Mouse (Mus musculus) retina, postnatal 7 days (tissue): ENCODE results near the gene Alg1.
"Not testable (repeated sequence)": the region's sequence is repeated elsewhere in the genome, so short reads cannot be mapped to it uniquely, and the experiment has no call there.

Experiments
- DNase-seq: peaks from one replicate; pipeline ENCODE4 v3.0.0-alpha.2; 2012; ENCODE audit warnings: low read depth, low spot score

Gene Alg1

DNA sequence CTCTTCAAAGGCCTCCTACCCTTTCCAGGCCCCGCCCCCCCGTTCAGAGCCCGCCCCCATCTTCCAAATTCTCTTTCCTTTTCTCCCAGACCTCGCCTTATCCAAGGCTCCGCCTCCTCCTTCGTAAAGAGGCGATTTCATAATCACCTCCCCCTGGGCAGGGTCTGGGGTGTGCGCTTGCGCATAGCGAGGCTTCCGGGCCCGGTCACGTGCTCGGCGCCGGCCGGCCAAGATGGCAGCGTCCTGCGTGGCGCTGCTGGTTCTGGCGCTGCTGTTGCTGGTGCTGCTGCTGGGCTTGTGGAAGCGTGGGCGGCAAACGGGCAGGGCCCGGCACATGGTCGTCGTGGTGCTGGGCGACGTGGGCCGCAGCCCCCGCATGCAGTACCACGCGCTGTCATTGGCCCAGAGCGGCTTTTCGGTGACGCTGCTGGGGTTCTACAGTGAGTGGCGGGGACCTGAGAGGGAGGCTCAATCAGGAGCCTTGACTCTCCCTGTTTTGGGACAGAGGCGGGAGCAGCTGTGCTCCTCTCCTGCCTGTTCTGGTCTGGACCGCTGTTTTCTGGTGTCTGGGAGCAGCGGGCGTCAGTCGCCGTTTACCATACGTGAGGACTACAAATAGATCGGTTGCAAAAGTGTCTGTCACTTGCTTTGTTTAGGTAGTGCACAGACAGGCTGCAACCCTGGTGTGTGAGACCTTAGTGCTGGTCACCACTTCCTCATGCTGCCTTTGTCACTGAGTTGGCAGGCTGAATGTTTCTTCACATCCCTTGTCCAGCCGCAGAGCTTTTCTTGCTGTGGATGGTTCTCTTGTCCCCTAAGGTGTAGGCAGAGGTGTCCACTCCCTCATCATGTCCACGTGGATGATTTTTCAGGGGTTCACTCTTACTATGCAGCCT lies at the start of gene Alg1:
Gene Alg1, plus strand, starts transcription at position 204 of the 896 bp plus-strand sequence.
- DNase-seq, result peak; percentile 84

DNA sequence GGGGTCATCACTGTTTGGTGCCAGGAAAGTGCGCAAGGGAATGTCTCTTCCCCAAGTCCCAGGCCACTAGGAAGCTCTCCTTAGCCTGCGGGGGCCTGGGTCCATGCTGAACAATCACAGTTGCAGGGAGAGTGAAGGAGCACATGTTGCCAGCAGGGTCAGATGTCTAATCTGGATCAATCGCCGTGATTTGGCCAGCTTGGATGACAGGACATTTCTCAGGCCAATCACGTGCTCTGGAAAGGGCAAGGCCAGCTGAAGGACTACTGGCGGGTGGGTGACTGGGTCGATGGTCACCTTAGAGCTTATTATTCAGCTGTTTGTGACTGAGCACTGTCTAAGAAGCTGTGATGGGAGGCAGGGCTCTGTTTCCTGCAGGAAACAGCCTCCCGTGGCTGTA lies 49.3 kb upstream of the Alg1 start:
- no peak for DNase-seq

DNA sequence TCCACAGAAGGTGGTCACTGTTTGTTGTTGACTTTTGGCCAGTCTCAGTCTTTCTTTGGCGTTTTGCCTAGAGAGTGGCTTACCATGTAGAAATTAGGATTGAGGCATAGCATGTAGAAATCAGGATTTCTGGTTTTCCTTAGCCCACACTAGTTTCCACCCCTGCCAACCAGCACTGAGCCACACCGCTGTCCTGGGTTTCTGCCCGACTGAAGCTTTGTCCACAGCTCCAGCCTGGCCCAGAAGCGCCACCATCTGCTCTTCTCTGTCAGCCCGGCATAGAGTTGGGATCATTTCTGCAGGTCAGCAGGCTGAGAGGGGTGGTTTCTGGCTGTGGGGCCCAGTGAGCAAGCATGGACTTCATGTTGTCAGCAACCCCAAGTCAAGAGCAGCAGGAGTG lies 48.5 kb upstream of the Alg1 start:
- DNase-seq, result no peak

DNA sequence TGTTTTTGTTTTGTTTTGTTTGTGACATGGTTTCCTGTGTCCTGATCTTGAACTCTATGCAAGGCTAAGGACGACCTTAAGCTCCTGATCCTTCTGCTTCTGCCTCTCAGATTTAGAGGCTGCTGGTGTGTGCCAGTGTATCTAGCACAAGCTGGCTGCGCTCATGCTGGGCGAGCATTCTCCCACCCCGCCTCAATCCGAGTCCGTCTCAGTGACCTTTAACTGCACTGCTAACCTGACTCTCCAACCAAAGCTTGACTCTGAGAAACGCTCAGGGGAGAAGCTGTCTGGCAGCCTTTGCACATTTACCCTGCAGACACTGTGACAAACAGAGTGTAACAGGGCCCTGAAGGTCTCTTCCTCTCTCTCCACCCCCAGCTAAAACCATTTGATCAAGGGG lies 47.7 kb upstream of the Alg1 start:
- DNase-seq, result no peak

DNA sequence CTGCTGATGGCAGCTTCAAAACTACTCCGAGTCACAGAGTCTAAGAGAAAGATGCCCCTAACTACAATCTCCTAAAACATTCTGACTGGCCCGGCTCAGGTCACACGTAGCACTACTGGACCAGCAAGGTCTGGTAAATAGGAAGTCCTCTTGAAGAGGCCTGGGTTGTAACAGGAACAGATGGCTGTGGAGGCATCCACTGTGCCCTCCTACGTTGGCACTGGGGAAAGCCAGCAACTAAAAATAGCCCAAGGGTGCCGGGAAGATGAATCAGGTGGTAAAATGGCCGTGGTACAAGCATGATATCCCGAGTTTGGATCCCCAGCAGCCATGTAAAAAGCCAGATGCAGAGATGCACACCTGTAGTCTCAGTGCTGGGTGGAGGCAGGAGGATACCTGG lies 47.2 kb upstream of the Alg1 start:
- no peak for DNase-seq

DNA sequence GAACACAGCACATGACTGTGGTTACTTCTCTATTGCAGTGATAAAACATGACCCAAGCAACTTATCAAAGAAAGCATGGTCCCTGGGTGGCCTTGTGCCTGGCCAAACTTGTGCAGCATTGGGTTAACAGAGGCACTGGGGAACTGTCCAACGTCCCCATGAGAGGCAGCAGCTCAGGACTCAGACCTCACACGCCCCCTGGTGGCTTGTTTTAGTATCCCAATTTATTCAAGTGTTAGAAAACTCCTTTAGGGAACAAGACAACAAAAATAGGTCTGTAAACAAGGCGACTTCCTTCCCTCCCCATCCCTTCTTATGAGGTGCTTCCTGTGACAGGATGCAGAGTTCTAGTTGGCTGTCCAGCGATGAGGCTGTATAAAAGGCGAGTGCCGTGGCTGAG lies 38.3 kb upstream of the Alg1 start:
- peak; percentile 29 for DNase-seq

DNA sequence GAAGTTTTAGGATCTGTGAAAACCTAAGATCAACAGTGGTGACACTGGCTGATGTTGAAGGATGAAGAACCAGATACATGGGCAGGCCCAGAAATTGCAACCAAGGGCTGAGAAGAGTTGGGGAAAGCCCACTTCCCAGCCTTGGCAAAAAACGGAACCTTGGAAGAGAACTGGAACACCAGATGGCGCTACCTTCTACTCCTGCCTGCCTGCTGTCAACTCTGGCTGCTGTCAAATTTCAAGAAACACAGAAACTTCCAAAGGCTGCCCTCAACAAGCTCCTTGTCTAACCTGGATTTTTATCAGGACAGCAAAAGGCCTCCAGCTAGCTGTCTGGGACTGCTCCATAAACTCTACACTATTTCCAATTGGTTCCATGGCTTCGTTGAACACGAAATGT lies 30.7 kb upstream of the Alg1 start:
- no peak for DNase-seq

DNA sequence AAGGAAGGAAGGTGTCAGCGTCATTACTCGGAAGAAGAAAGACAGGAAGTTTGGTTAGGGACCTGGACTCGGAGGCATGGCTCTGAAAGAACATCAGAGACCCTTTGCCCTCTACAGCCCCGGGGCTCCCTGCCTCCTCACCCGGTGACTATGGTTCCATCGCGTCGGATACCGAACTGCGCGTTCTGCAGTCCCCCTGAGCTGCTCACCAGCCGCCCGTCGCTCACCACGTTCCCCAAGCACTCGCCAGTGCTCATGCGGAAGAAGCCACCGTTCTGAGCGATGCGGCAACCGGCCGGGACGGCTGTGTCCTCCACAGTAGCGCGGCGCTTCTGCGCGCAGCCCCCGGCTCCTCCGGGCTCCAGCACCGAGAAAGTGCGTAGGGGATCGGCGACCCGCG lies 30.2 kb upstream of the Alg1 start:
- DNase-seq, result no peak

DNA sequence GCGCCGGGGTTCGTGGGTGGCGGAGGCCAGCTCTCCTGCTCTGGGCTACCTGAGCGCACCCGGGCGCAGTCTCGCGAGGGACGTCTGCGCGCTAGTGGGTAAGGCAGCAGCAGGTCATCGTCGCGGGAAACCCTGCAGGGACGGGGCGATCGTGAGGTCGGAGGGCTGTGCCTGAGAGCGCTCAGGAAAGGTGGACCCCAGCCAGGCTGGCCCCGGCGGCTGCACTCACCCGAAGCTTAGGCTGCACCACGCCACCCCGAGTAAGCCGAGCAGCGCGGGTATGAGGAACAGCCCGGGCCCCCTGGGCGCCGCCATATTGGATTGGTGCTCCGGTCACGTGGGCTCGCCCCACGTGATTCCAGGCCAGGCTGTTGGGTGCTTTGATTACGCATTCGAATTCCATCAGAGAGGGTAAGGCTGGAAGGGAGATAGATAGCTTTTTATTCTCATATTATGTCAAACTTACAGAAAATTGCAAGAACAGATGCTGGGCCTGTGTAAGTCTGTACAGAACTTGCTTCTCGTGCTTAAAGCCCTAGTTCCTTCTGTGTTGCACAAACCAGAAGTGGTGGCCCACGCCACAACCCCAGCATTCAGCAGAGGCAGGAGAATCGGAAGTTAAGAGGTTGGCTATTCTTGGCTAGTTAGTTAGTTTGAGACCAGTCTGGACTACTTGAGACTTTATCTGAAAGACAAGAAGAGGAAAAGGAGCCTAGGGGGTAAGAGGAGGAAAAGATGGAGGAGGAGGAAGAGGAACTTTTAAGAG lies 29.6 kb upstream of the Alg1 start, which contains the start of gene Nagpa:
Gene Nagpa, minus strand, starts transcription at position 345 of the 766 bp plus-strand sequence.
- DNase-seq, result peak; percentile 76

DNA sequence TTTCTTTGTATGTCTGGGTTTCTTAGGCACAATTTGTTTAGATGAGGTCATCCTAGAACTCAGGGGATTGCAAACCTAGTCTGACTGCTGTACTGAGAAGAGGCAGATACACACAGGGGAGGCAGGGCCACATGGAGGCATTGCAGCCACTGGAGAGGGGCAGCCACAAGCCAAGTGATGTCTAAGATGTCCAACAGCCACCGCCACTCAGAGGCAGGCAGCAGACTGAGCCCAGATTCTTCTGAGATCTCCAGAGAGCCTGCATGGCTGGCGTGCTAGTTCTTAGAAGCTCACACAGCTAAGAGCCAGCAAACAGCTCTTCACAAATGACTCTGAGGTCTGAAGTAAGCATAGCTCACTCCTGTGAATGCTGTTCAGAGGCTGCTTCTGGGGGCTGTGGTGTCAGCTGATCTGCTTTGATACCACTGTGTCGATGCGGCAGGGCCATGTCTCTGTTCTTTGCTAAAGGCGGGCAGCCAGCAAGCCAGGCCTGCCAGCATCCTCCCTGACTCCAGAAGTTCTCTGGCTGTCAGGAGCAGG lies 27.9 kb upstream of the Alg1 start:
- DNase-seq, result no peak

DNA sequence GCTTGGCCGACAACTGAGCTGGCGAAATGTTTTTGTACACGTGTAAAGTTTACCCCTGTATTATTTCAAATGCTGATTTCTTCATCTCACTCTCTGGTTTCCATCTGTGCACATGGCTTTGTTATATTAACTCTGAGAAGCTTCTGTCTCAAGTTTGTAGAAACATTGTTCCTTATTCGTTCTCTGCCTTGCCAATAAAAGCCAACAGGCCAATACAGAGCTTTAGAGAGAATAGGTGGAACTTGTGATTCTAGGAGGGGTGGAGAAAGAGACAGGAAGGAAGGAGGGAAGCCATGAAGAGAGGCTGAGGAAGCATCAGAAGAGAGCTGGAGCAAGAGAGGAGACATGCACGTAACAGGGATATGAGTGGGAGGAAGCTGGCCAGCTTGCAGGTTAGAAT lies 27.4 kb upstream of the Alg1 start:
- no peak for DNase-seq

DNA sequence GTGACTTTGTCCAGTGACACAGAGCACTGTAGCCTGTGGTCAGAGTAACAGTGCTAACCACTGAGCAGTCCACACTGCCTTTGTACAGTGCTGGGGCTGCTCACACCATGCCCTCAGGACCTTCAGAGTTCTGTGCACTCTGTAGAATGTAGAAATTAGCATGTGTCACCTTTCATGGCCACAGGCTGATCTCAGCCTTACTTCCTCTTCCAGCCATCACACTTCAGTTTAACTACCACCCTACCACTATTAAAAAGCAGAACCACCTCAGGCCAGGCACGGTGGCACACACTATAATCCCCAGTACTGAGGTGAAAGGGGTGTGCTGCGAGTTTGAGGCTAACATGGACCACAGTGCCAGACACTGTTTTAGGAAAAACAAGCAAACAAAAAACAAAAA lies 23.1 kb upstream of the Alg1 start:
- DNase-seq, result no peak

DNA sequence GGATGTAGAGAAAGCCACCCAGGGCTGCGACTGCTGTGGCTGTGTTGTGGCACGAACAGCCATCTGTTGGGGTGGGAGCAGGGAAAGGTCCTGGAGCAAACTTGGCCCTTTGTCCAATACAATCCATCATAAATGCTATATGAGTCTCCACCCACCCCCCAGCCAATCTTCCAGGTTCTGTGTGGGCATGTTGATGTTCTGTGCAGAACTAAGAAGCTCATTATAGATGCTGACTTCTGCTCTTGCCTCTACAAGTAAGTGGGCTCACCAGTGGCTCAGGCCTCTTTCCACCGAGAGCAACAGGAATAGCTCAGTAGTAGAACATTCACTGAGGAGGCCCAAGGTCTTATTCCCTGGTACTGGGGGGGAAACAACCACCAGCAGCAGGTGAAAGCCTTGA lies 21.3 kb upstream of the Alg1 start:
- no peak for DNase-seq

DNA sequence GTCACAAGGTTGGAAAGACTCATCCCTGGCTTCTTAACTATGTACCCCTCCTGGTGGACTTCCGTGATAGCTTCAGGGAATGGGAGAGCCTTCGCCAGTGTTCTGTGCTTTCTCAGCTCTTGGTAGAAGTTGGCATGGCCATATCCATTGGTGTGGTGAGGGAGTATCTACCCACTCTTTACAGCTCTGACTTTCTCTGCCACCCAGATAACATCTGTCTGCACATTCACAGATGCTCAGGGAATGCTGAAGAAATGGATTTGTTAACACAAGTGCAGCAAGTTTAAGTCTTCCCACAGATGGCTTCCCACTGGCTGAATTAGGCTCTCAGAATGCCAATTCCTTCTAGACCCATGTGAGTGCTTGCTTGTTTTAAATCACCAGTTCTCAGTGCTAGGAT lies 19.3 kb upstream of the Alg1 start:
- no peak for DNase-seq

DNA sequence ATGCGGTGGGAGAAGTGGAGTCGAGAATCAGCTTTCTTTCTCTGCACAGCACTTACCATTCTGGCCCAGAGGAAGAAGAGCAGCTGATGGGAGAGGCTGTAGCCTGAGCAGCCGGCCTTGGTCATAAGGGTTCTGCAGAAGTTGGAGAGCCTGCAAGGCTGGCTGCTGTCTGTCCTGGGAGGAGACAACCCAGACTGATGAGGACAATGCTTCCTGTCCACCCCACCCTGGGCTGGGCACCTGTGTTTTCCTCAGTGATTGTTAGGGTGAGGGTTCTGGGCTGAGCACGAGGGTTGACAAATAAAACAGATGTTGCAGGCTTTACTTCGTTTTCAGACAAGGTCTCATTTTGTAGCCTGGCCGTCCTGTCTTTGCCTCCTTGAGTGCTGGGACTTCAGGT lies 16.7 kb upstream of the Alg1 start:
- no peak for DNase-seq

DNA sequence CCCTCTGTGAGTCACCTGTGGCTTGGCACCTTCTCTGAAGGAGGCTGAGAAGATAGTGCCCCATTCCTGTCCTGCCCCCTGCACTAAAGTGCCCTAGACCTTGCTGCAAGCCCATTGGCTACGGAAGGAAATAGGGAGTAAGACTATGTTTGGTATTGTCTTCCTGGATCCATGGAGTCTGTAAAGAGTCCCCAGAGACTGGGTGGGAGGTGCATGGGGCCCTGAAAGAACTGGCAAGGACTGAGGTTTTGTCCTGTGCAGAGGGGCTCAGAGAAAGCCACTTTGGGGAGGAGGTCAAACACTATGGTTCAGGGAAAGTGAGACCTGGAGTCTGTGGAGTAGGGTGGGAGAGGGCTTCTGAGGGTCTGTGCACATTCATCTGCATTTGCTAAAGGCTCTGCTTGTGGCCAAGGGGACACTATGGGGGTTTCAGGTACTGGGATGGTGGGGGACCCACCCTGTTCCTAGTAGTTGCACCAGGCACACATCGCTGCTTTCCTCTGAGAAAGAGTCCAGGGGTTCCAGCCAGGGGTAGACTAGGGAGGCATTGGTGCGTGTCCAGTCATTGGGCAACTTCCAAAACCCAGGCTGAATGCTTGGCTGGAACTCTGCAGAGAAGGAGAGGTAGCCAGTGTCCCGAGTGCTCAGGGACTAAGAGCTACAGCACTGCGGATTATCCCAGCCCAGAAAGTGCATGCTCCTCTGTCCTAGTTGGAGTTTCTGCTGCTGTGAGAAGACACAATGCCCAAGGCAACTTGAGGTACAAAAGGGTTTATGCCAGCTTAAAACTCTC lies 15.9 kb upstream of the Alg1 start:
- DNase-seq, result no peak

DNA sequence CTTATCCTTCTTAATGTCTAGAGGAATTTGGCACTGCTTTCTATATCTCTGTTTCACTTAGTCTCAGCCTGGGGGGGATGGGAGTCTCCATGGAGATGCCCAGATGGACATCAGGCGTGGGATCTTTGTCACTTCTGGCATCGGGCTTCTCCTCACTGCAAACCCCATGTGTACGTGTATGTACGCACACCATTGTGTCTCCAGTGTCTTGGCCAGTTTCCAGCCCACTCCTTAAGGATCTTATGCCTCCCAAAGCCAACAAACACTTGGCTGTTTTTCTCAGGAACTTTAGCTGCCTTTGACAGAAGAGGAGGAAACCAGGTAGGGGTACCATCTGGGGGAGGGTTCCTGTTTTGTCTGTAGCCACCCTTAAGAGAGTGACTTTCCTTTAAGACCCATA lies 12.0 kb upstream of the Alg1 start:
- no peak for DNase-seq

DNA sequence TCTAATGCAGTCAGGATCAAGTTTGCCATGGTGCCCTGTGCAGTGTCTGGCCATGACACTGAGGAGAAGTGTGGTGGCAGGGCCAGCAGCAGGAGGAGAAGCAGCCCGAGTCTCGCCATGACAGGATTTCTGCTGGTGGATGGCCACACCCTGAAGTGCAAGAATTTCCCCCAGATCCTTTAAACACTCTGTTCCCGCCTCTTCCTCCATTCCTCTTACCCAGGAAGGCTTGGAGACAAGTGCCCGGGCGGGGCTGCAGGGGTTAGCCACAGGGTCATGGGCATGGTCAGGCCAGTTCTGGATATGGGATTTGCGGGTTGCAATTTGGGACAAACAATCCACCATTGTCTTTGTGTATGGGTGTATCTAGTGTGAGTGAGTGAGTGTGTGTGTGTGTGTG lies 11.3 kb upstream of the Alg1 start, which contains the start of gene AU021092:
Gene AU021092, minus strand, starts transcription at position 160 of the 400 bp plus-strand sequence.
- DNase-seq, result no peak

DNA sequence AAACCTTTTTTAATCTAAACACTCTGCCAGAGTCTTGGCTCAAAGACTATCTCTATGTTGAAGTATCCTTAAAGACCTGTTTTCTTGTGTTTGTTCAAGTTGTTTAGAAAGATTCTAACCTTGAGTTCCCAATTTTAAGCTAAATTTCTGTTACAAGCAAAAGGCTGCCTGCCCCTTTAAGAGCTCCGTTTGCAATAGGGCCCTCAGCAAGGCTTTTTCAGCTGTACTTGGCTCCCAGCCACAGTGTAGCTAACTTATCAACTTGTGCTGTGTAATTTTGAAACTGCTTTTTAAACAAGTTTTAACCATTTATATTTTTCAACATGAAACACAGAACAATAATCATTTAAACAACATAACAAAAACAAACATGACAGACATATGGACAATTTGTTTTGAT lies 6.9 kb upstream of the Alg1 start:
- not testable (repeated sequence) for DNase-seq

DNA sequence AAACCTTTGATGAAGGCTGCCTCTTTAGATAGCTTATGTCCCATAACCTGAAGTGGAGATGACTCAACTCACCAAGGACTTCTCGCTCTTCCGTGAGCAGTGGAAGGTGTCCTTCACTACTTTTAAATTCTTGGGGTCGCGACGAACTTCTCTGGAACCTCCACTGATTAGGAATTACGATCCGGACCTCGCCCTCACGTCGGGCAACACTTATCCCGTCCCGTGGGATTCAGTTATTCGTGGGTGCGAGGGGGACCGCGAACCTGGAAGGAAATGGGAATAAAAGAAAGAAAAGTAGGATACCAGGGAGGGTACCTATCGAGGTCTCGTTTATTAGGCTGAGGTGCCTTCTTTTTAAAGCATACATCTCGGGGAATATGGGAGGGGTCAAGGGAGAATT lies 5.9 kb upstream of the Alg1 start:
- not testable (repeated sequence) for DNase-seq

DNA sequence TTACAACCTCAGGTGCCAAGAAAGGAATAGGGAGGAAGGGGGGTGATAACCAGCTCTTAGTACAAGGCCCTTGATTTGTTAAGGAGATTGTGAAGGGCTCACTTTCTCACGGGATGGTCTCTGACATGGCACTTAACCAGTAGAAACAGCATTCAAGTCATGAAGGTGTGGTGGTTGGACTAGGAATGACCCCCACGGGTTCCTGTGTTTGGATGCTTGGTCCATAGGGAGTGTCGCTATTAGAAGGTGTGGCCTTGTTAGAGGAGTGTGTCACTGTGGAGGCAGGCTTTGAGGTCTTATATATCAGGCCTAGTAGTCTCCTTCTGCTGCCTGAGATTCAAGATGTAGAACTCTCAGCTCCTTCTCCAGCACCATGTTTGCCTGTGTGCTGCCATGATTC lies 5.3 kb upstream of the Alg1 start:
- not testable (repeated sequence) for DNase-seq

DNA sequence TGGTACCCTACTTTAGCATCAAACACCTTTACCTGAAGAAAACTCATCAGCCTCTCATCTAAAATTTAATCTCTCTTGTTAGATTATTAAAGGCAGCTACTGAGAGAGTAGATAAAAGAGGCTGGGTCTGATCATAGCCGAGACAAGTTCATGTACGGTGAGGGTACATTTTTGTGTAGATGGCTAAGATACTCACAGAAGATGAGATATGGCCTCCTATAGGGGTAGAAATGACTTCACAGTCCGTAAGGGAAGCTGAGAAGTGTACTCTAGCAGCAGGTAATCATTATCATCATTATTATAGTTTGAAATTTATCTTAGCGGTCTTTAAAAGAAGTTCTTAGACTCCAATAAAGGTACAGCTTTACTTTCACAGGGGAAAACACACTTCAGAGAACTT lies 439 bp upstream of the Alg1 start:
- DNase-seq, result no peak
